Mouse (Mus musculus) forebrain, embryonic 13.5 days (tissue): ENCODE measurements around the gene Cyb561d1. TPM values are rescaled to one million over a fixed set of nuclear protein-coding genes. Genes with fewer than 3 reads are reported as not detected.

Experiments
- ATAC-seq: fragments of 200-750 bp; cut with Nextera tagmentation; 2 replicates; pipeline ENCODE4 v1.8.0; 2017
- H3K27ac ChIP-seq: fragments of 300-500 bp; sonication (generic); 2 replicates; pipeline ENCODE4 v1.5.1; 2015; ENCODE audit warnings: inconsistent platforms, mild to moderate bottlenecking, moderate library complexity
- H3K27me3 ChIP-seq: fragments of 300-500 bp; sonication (generic); 2 replicates; pipeline ENCODE4 v1.6.1; 2015; ENCODE audit warnings: mild to moderate bottlenecking, inconsistent platforms
- H3K36me3 ChIP-seq: fragments of 300-500 bp; sonication (generic); 2 replicates; pipeline ENCODE4 v1.6.1; 2015; ENCODE audit warnings: mild to moderate bottlenecking, inconsistent platforms; ENCODE audit not compliant: poor library complexity, severe bottlenecking
- H3K4me1 ChIP-seq: fragments of 300-500 bp; sonication (generic); 2 replicates; pipeline ENCODE4 v1.6.1; 2015; ENCODE audit warnings: inconsistent platforms
- H3K4me2 ChIP-seq: fragments of 300-500 bp; sonication (generic); 2 replicates; pipeline ENCODE4 v1.6.1; 2015; ENCODE audit warnings: inconsistent platforms, mild to moderate bottlenecking, moderate library complexity
- H3K4me3 ChIP-seq: fragments of 300-500 bp; sonication (generic); 2 replicates; pipeline ENCODE4 v1.5.1; 2015; ENCODE audit warnings: mild to moderate bottlenecking, inconsistent platforms
- H3K9ac ChIP-seq: fragments of 300-500 bp; sonication (generic); 2 replicates; pipeline ENCODE4 v1.6.1; 2015; ENCODE audit warnings: mild to moderate bottlenecking, inconsistent platforms
- H3K9me3 ChIP-seq: fragments of 300-500 bp; sonication (generic); replicated peaks from 2 replicates; pipeline ENCODE4 v1.6.1; 2016; ENCODE audit warnings: inconsistent platforms
- WGBS: fragments of 180-500 bp; shearing (Covaris S2); methylation state at CpG from one replicate; pipeline ENCODE4 v1.1.7; 2015; 5-methylcytosine and 5-hydroxymethylcytosine counted together
- polyA plus RNA-seq: library from polyadenylated mRNA; unstranded; fragments of >200 nt; fragmentation: Nextera tagmentation; extraction: Ambion mirVana; gene quantifications from 2 replicates; pipeline ENCODE4 v1.2.1, GENCODE M21; 2015

Cyb561d1 gene
- polyA plus RNA-seq, 1 experiment from 2014 or later: 3.6 TPM

- Histone ChIP-seq H3K4me2 (no peak overlapping the region), H3K9me3 (no peaks in the 10 kb centered on the region), H3K9ac (peak overlapping the region; percentile 21; the same call in 1 of the 2 replicates), H3K36me3 (no peaks in the 10 kb centered on the region), H3K4me3 (no peak overlapping the region), H3K4me1 (peaks cover 16% of the 10 kb centered on the region), H3K27ac (no peak overlapping the region), H3K27me3 (no peaks in the 10 kb centered on the region)
- 36% methylated on average over 9 of the region's 9 CpGs for WGBS
- peak; percentile 32; the same call in 1 of the 2 replicates for ATAC-seq
Observed at GRCm38 (mm10) chr3:108158383-108159037, 42.5 kb downstream of the Cyb561d1 start.

- peak within 1 kb of the TSS; percentile 48 for H3K9ac ChIP-seq
- peak within 1 kb of the TSS; percentile 35; the same call in 1 of the 2 replicates for H3K27ac ChIP-seq
- H3K27me3 ChIP-seq: no peaks in the 10 kb centered on the region
- 40% methylated on average over 4 of the region's 4 CpGs for WGBS
- H3K4me1 ChIP-seq: peaks cover 16% of the 10 kb centered on the region
- H3K36me3 ChIP-seq: no peaks in the 10 kb centered on the region
- H3K9me3 ChIP-seq: no peaks in the 10 kb centered on the region
- 0 out of 2 replicates have a peak within 1 kb of the TSS, but pooled peaks have one; percentile 2 for H3K4me3 ChIP-seq
- H3K4me2 ChIP-seq: 0 out of 2 replicates have a peak within 1 kb of the TSS, but pooled peaks have one; percentile 19
- no peak for ATAC-seq
Observed at GRCm38 (mm10) chr3:108154656-108155055, 46.4 kb downstream of the Cyb561d1 start, which contains the start of gene Gpr61. Gpr61 (minus strand) TSS chr3:108154882.

GRCm38 (mm10) chr3:108152290-108152689, 48.7 kb downstream of the Cyb561d1 start:
- Histone ChIP-seq H3K9ac (no peak overlapping the region), H3K27me3 (no peaks in the 10 kb centered on the region), H3K4me3 (no peak overlapping the region), H3K4me2 (no peak overlapping the region), H3K27ac (no peak overlapping the region), H3K9me3 (no peaks in the 10 kb centered on the region), H3K4me1 (peaks cover 13% of the 10 kb centered on the region; the same call in 1 of the 2 replicates), H3K36me3 (no peaks in the 10 kb centered on the region)
- ATAC-seq: no peak
- 79% methylated on average over 3 of the region's 3 CpGs for whole genome bisulfite sequencing

- Histone ChIP-seq H3K27ac (no peak overlapping the region), H3K4me2 (no peak overlapping the region), H3K9ac (no peak overlapping the region), H3K4me3 (no peak overlapping the region), H3K4me1 (peaks cover 35% of the 10 kb centered on the region), H3K27me3 (no peaks in the 10 kb centered on the region), H3K9me3 (no peaks in the 10 kb centered on the region), H3K36me3 (no peaks in the 10 kb centered on the region)
- WGBS: 66% methylated on average over 11 of the region's 11 CpGs
- peak; percentile 60 for ATAC-seq
Observed at GRCm38 (mm10) chr3:108147386-108148235, 53.4 kb downstream of the Cyb561d1 start.

GRCm38 (mm10) chr3:108146671-108147070, 54.3 kb downstream of the Cyb561d1 start:
- Histone ChIP-seq H3K9ac (peak overlapping the region; percentile 93), H3K36me3 (no peaks in the 10 kb centered on the region), H3K4me3 (peak overlapping the region; percentile 96), H3K27me3 (no peaks in the 10 kb centered on the region), H3K4me1 (peaks cover 35% of the 10 kb centered on the region), H3K27ac (peak overlapping the region; percentile 91; the same call in 1 of the 2 replicates), H3K4me2 (peak overlapping the region; percentile 72), H3K9me3 (no peaks in the 10 kb centered on the region)
- WGBS: 59% methylated on average over 5 of the region's 5 CpGs
- ATAC-seq: no peak

Other genes starting within 250 kb of the Cyb561d1 start
- 0.14 and 0.26 TPM in 2 replicates for gene Gstm3, start 231.9 kb downstream of the Cyb561d1 start, polyA plus RNA-seq
- 2.8 and 3.6 TPM in 2 replicates for gene Gstm2, start 214.8 kb downstream of the Cyb561d1 start, polyA plus RNA-seq
- 27.5 and 28.4 TPM in 2 replicates for gene Gstm1, start 183.2 kb downstream of the Cyb561d1 start, polyA plus RNA-seq
- 10.8 and 11.4 TPM in 2 replicates for gene Gstm4, start 156.3 kb downstream of the Cyb561d1 start, polyA plus RNA-seq
- gene Ampd2, start 114.6 kb downstream of the Cyb561d1 start, polyA plus RNA-seq: 38.6 and 45.3 TPM in 2 replicates
- gene Gnat2, start 108.4 kb downstream of the Cyb561d1 start, polyA plus RNA-seq: 0.44 and 0.57 TPM in 2 replicates
- gene Gnai3, start 55.1 kb downstream of the Cyb561d1 start, polyA plus RNA-seq: 173 and 180 TPM in 2 replicates
- gene Gpr61, start 46.3 kb downstream of the Cyb561d1 start, polyA plus RNA-seq: 0.98 and 1.0 TPM in 2 replicates
- gene Amigo1, start 14.9 kb downstream of the Cyb561d1 start, polyA plus RNA-seq: 6.4 and 8.1 TPM in 2 replicates
- 29.0 and 30.3 TPM in 2 replicates for gene Atxn7l2, start 9.7 kb upstream of the Cyb561d1 start, polyA plus RNA-seq
- 2.5 TPM in 2 replicates for gene Sypl2, start 25.4 kb upstream of the Cyb561d1 start, polyA plus RNA-seq
- gene Psma5, start 55.7 kb upstream of the Cyb561d1 start, polyA plus RNA-seq: 298 and 305 TPM in 2 replicates
- gene Sort1, start 82.9 kb upstream of the Cyb561d1 start, polyA plus RNA-seq: 13.5 and 13.9 TPM in 2 replicates
- not detected in 2 replicates for gene Mybphl, start 163.7 kb upstream of the Cyb561d1 start, polyA plus RNA-seq
- gene Psrc1, start 182.6 kb upstream of the Cyb561d1 start, polyA plus RNA-seq: 68.6 and 68.9 TPM in 2 replicates
- gene Celsr2, start 214.3 kb upstream of the Cyb561d1 start, polyA plus RNA-seq: 45.3 and 56.9 TPM in 2 replicates
- gene Sars, start 244.0 kb upstream of the Cyb561d1 start, polyA plus RNA-seq: 196 and 205 TPM in 2 replicates